Mouse (Mus musculus) neural tube, embryonic 11.5 days (tissue): ENCODE measurements around the gene Nanos2. TPM values are rescaled to one million over a fixed set of nuclear protein-coding genes. Genes with fewer than 3 reads are reported as not detected.

ENCODE experiments used
- ATAC-seq: fragments of 200-750 bp; cut with Nextera tagmentation; 2 replicates; pipeline ENCODE4 v1.8.0; 2017; ENCODE audit warnings: moderate number of reproducible peaks, mild to moderate bottlenecking, moderate TSS enrichment, moderate library complexity; ENCODE audit not compliant: insufficient read depth, low FRiP score, low TSS enrichment
- DNase-seq: peaks from one replicate; pipeline ENCODE4 v3.0.0-alpha.2; 2015; ENCODE audit warnings: low spot score
- H3K27ac ChIP-seq: fragments of 300-500 bp; sonication (generic); 2 replicates; pipeline ENCODE4 v1.5.1; 2014; ENCODE audit warnings: low read depth, mild to moderate bottlenecking, low read length
- H3K27me3 ChIP-seq: fragments of 300-500 bp; sonication (generic); 2 replicates; pipeline ENCODE4 v1.6.1; 2014; ENCODE audit warnings: mild to moderate bottlenecking, low read length, mixed read lengths; ENCODE audit not compliant: control insufficient read depth, insufficient read depth
- H3K36me3 ChIP-seq: fragments of 300-500 bp; sonication (generic); 2 replicates; pipeline ENCODE4 v1.6.1; 2014; ENCODE audit warnings: mild to moderate bottlenecking, low read length, moderate library complexity, mixed read lengths; ENCODE audit not compliant: control insufficient read depth, insufficient read depth
- H3K4me1 ChIP-seq: fragments of 300-500 bp; sonication (generic); 2 replicates; pipeline ENCODE4 v1.6.1; 2014; ENCODE audit warnings: low read length, mixed read lengths; ENCODE audit not compliant: control insufficient read depth, insufficient read depth
- H3K4me2 ChIP-seq: fragments of 300-500 bp; sonication (generic); 2 replicates; pipeline ENCODE4 v1.6.1; 2014; ENCODE audit warnings: low read depth, mild to moderate bottlenecking, moderate library complexity
- H3K4me3 ChIP-seq: fragments of 300-500 bp; sonication (generic); 2 replicates; pipeline ENCODE4 v1.5.1; 2014; ENCODE audit warnings: low read depth, low read length
- H3K9ac ChIP-seq: fragments of 300-500 bp; sonication (generic); 2 replicates; pipeline ENCODE4 v1.6.1; 2014; ENCODE audit warnings: mild to moderate bottlenecking, low read length
- H3K9me3 ChIP-seq: fragments of 300-500 bp; sonication (generic); 2 replicates; pipeline ENCODE4 v1.6.1; 2016; ENCODE audit warnings: low read length; ENCODE audit not compliant: control insufficient read depth
- WGBS: fragments of 180-500 bp; shearing (Covaris S2); extraction: QIAGEN DNeasy Blood & Tissue Kit; methylation state at CpG from one replicate; pipeline ENCODE4 v1.1.7; 2014; 5-methylcytosine and 5-hydroxymethylcytosine counted together
- polyA plus RNA-seq: library from polyadenylated mRNA; unstranded; fragments of >200 nt; fragmentation: Nextera tagmentation; extraction: Ambion mirVana; gene quantifications from 2 replicates; pipeline ENCODE4 v1.2.1, GENCODE M21; 2014

Gene Nanos2
- polyA plus RNA-seq, 1 experiment from 2014 or later: 0.29 TPM

DNA sequence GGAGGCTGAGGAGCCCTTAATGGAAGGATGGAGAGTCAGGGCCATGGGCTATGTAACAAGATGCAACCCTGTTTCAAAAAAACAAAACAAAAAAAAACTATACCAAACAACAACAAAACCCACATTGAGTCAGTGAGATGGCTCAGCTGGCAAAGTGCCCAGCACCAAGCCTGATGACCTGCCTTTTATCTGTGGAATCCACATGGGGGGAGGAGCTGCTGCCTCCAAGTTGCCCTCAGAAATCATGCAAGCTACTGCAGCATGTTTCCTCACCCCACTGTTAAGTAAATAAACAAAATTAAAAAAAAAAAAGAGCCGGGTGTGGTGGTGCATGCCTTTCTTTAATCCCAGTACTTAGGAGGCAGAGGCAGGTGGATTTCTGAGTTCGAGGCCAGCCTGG is 697 bp upstream of the Nanos2 start:
- Histone ChIP-seq H3K36me3 (no peaks in the 10 kb centered on the region), H3K9me3 (no peaks in the 10 kb centered on the region), H3K4me2 (no peak overlapping the region), H3K27ac (no peak overlapping the region), H3K4me1 (peaks cover 3% of the 10 kb centered on the region; the same call in 1 of the 2 replicates), H3K27me3 (no peaks in the 10 kb centered on the region), H3K4me3 (no peak overlapping the region), H3K9ac (no peak overlapping the region)
- ATAC-seq (no peak), DNase-seq (no peak)
- WGBS: 74% methylated on average over 2 of the region's 2 CpGs

DNA sequence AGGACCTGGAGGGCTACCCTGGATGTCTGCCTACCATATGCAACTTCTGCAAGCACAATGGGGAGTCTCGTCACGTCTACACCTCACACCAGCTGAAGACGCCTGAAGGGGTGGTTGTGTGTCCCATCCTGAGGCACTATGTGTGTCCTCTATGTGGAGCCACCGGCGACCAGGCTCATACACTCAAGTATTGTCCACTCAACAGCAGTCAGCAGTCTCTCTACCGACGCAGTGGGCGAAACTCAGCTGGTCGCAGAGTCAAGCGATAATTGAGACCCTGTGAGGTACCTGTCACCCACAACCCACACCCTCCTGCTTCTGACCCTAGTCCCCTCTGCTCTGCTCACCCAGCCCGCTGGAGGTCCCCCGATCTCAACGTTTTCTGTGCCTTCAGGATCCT is 547 bp downstream of the Nanos2 start:
- Histone ChIP-seq H3K4me2 (no peak overlapping the region), H3K9ac (no peak overlapping the region), H3K27me3 (peaks cover 11% of the 10 kb centered on the region), H3K4me1 (peaks cover 3% of the 10 kb centered on the region; the same call in 1 of the 2 replicates), H3K27ac (no peak overlapping the region), H3K9me3 (no peaks in the 10 kb centered on the region), H3K36me3 (no peaks in the 10 kb centered on the region), H3K4me3 (no peak overlapping the region)
- no peak for ATAC-seq
- 70% methylated on average over 13 of the region's 13 CpGs for WGBS
- no peak for DNase-seq

DNA sequence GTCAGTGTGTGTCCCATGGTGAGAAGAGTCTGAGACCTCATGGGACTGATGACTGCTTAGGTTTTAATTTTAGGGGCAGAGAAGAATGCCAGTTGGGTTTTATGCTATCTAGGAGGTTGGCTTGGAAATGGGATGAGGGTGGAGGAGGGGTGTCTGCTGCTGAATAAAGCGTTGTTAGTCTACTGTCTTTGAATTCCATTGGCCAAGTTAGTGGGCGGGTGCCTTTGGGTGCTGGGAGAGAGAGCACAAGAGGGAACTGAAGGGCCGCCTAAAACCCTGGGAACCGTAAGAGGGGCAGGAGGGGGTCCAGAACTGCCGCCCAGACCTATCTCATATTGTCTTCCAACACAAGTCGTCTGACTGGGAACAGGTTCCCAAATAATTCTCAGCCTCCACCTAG is 1.6 kb downstream of the Nanos2 start:
- H3K27me3 ChIP-seq: peaks cover 18% of the 10 kb centered on the region
- no peak overlapping the region for H3K4me2 ChIP-seq
- H3K36me3 ChIP-seq: no peaks in the 10 kb centered on the region
- no peaks in the 10 kb centered on the region for H3K9me3 ChIP-seq
- 71% methylated on average over 6 of the region's 6 CpGs for WGBS
- H3K4me1 ChIP-seq: peaks cover 3% of the 10 kb centered on the region; the same call in 1 of the 2 replicates
- no peak overlapping the region for H3K4me3 ChIP-seq
- DNase-seq (no peak), ATAC-seq (no peak)
- no peak overlapping the region for H3K9ac ChIP-seq
- no peak overlapping the region for H3K27ac ChIP-seq

DNA sequence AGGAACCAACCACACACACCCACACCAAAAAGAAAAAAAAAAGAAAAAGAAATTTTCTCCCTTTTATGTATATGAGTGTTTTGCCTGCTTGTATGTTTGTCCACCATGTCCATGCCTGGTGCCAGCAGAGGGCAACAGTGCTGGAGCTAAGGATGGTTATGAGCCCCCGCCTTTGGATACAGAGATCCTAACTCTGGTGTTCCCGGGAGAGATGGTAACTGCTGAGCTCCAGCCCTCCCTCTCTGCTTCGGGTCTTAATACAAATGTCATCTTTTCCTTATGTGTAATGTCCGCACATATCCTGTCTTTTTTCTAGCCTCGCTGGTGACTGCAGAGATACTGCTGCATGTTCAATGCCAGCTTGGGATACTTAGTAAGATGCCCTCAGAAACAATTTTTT is 2.8 kb downstream of the Nanos2 start:
- Histone ChIP-seq H3K4me2 (peak overlapping the region; percentile 73), H3K4me1 (peaks cover 3% of the 10 kb centered on the region; the same call in 1 of the 2 replicates), H3K9me3 (no peaks in the 10 kb centered on the region), H3K9ac (peak overlapping the region; percentile 35; the same call in 1 of the 2 replicates), H3K27me3 (peaks cover 18% of the 10 kb centered on the region), H3K4me3 (peak overlapping the region; percentile 49), H3K36me3 (no peaks in the 10 kb centered on the region), H3K27ac (peak overlapping the region; percentile 85)
- DNase-seq (peak; percentile 45), ATAC-seq (no peak)
- 12% methylated on average over 5 of the region's 5 CpGs for WGBS

GRCm38 (mm10) chr7:18990601-18991295 is 3.5 kb downstream of the Nanos2 start, which contains the start of gene Mypop:
Gene Mypop, plus strand, starts transcription at chr7:18991245.
- DNase-seq (peak; percentile 100), ATAC-seq (peak; percentile 90)
- Histone ChIP-seq H3K4me2 (peak within 1 kb of the TSS; percentile 73), H3K27me3 (peaks cover 18% of the 10 kb centered on the region), H3K9ac (peak within 1 kb of the TSS; percentile 63), H3K4me3 (peak within 1 kb of the TSS; percentile 49), H3K9me3 (no peaks in the 10 kb centered on the region), H3K4me1 (peaks cover 3% of the 10 kb centered on the region; the same call in 1 of the 2 replicates), H3K27ac (peak within 1 kb of the TSS; percentile 85), H3K36me3 (no peaks in the 10 kb centered on the region)
- under 1% methylated on average over 37 of the region's 37 CpGs for WGBS

DNA sequence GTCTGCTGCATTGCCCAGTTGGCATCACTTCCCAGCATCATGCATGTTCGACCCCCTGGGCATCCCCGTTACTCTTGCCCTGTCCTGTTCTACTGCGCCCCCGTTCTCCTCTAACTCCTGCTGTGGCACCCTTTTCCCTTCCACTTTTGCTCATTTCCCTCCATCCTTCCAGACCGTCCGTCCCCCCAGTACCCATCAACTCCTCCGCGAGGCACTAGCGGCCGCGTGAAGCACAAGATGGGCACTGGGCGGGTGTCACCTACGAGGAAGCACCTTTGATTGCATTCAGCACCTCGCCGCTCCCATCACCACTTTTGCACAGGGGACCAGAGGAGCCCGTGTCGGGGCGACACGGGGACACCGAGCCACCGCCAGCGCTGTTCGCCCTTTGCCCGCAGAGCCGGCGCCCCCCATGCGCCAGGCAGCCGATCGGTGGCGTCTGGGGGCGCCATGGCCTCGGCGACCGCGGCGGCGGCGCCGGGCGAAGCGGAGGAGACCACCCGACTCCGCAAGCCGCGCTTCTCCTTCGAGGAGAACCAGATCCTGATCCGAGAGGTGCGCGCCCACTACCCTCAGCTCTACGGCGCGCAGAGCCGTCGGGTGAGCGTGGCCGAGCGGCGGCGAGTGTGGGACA is 4.6 kb downstream of the Nanos2 start:
- WGBS: under 1% methylated on average over 58 of the region's 59 CpGs
- no peak overlapping the region for H3K27ac ChIP-seq

DNA sequence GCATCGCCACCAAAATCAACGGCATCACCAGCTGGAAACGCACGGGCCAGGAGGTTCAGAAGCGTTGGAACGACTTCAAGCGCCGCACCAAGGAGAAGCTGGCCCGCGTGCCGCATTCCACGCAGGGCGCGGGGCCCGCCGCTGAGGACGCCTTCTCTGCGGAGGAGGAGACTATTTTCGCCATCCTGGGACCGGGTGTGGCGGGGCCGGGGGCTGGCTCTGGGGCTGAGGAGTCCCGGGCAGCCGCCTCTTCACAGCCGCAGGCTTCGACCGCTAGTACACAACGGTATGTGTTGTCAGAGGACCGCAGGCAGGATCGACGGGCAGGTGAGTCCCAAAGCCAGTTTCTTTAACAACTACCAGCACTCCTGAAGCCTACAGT is 5.1 kb downstream of the Nanos2 start:
- no peak overlapping the region for H3K27ac ChIP-seq
- no peak for DNase-seq
- no peak for ATAC-seq

More for the DNA sequence above, 4.6 kb downstream of the Nanos2 start:
- Histone ChIP-seq H3K9ac (peak overlapping the region; percentile 63), H3K36me3 (no peaks in the 10 kb centered on the region), H3K4me1 (peaks cover 3% of the 10 kb centered on the region; the same call in 1 of the 2 replicates), H3K4me2 (peak overlapping the region; percentile 73), H3K27me3 (peaks cover 18% of the 10 kb centered on the region), H3K4me3 (peak overlapping the region; percentile 49), H3K9me3 (no peaks in the 10 kb centered on the region)
- peak; percentile 42 for DNase-seq
- ATAC-seq: peak; percentile 3; the same call in 1 of the 2 replicates

DNA sequence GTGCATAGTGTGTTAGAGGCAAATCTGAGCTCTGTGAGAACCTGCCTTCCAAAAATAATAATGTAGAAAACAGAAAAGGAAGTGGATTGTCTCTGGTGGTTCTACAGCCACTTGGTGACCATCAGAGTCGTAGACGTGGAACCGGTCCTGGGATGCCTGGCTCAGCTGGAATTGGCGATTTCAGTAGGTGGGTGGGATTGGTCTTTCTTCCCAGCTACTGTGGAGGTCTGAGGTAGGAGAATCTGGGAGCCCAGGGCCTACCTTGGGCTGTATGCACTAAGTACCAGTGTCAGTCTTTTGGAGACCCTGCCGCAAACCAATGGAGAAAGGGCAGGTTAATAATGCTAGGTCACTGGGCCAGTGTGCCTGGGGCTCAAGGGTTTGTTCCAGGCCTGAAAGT is 5.8 kb downstream of the Nanos2 start:
- Histone ChIP-seq H3K9ac (no peak overlapping the region), H3K4me1 (peaks cover 3% of the 10 kb centered on the region; the same call in 1 of the 2 replicates), H3K27ac (no peak overlapping the region), H3K36me3 (no peaks in the 10 kb centered on the region), H3K4me2 (no peak overlapping the region; the same call in 1 of the 2 replicates), H3K9me3 (no peaks in the 10 kb centered on the region), H3K4me3 (no peak overlapping the region; the same call in 1 of the 2 replicates), H3K27me3 (peaks cover 18% of the 10 kb centered on the region)
- 89% methylated on average over 5 of the region's 5 CpGs for WGBS
- DNase-seq (no peak), ATAC-seq (no peak)

More for the DNA sequence above, 5.1 kb downstream of the Nanos2 start:
- Histone ChIP-seq H3K36me3 (no peaks in the 10 kb centered on the region), H3K9me3 (no peaks in the 10 kb centered on the region), H3K4me3 (peak overlapping the region; percentile 49), H3K27me3 (peaks cover 18% of the 10 kb centered on the region), H3K4me1 (peaks cover 3% of the 10 kb centered on the region; the same call in 1 of the 2 replicates), H3K9ac (peak overlapping the region; percentile 63), H3K4me2 (peak overlapping the region; percentile 73)
- 4% methylated on average over 31 of the region's 31 CpGs for WGBS
